Mouse (Mus musculus) brain, embryonic 14.5 days (tissue): ENCODE data around the gene Bicra.

Experiments
- CTCF ChIP-seq: fragments of 200-500 bp; IDR thresholded peaks from 2 replicates; pipeline ENCODE4 v1.5.1; 2012; ENCODE audit warnings: inconsistent platforms, mild to moderate bottlenecking, moderate library complexity, borderline replicate concordance; ENCODE audit not compliant: insufficient read depth, insufficient read length; ENCODE audit errors: extremely low read depth
- POLR2A ChIP-seq: fragments of 200-500 bp; IDR thresholded peaks from 2 replicates; pipeline ENCODE4 v1.6.1; 2012; ENCODE audit warnings: mild to moderate bottlenecking, inconsistent platforms, borderline replicate concordance; ENCODE audit not compliant: poor library complexity, insufficient read depth, insufficient read length, severe bottlenecking; ENCODE audit errors: extremely low read depth

- TF ChIP-seq CTCF: no peak
- TF ChIP-seq POLR2A: no peak
Measured at GRCm38 (mm10) chr7:16036972-16037371, 10.7 kb downstream of the Bicra start.
